Mouse (Mus musculus): ENCODE data around the gene Ptprcap. TPM values are rescaled to one million over a fixed set of nuclear protein-coding genes. Genes with fewer than 3 reads are reported as not detected.
A peak's percentile ranks its signal among the peaks of the same experiment; 100 is the strongest.

Gene Ptprcap
- total and polyA plus RNA-seq, 2 experiments, result 1.7 to 8.2 TPM

DNA sequence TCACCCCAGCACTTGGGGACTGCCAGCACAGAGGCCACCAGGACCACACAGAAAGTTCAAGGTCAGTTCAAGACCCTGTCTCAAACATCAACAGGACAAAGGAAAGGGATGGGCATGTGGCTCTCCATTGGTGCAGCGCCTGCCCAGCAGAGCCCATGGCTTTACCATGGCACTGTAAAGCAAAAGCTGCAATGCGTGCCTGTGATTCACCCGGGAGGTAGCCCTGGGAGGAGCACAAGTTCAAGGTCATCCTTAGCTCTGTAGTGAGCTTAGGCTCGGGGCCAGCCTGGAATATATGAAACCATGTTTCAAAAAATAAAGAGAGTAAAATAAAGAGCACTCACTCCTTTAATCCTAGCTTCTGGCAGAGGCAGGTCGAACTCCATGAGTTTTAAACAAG lies 1.5 kb upstream of the Ptprcap start:
- peaks cover 17% of the 10 kb centered on the region for H3K4me1 ChIP-seq (ENCODE audit: control insufficient read depth, insufficient read depth, low read length)
- no peak for DNase-seq (ENCODE audit: extremely low read depth, low read depth, low spot score)
- H3K36me3 ChIP-seq (ENCODE audit: control insufficient read depth, insufficient read depth, low read length), result 0 out of 2 replicates have a peak, but pooled peaks cover 2% of the 10 kb centered on the region
- H3K4me3 ChIP-seq (ENCODE audit: insufficient read depth, low read depth, low read length), result no peak overlapping the region
- WGBS, result 58% methylated on average over 5 of the region's 5 CpGs
- no peak for TF ChIP-seq CTCF (IDR thresholded peaks at IDR 0.05; ENCODE audit: low read depth, low read length)
- TF ChIP-seq POLR2A (IDR thresholded peaks at IDR 0.05; ENCODE audit: extremely low read depth, insufficient read depth, low read length), result no peak
- H3K27me3 ChIP-seq (ENCODE audit: control insufficient read depth, insufficient read depth, low read length), result no peaks in the 10 kb centered on the region
- peaks cover 15% of the 10 kb centered on the region; the same call in 1 of the 2 replicates for H3K79me2 ChIP-seq (ENCODE audit: control insufficient read depth, insufficient read depth, low read length)
- H3K27ac ChIP-seq (replicated peaks; ENCODE audit: insufficient read depth, low read depth, low read length), result no peak overlapping the region
- H3K9ac ChIP-seq (ENCODE audit: low read depth, low read length), result no peak overlapping the region

DNA sequence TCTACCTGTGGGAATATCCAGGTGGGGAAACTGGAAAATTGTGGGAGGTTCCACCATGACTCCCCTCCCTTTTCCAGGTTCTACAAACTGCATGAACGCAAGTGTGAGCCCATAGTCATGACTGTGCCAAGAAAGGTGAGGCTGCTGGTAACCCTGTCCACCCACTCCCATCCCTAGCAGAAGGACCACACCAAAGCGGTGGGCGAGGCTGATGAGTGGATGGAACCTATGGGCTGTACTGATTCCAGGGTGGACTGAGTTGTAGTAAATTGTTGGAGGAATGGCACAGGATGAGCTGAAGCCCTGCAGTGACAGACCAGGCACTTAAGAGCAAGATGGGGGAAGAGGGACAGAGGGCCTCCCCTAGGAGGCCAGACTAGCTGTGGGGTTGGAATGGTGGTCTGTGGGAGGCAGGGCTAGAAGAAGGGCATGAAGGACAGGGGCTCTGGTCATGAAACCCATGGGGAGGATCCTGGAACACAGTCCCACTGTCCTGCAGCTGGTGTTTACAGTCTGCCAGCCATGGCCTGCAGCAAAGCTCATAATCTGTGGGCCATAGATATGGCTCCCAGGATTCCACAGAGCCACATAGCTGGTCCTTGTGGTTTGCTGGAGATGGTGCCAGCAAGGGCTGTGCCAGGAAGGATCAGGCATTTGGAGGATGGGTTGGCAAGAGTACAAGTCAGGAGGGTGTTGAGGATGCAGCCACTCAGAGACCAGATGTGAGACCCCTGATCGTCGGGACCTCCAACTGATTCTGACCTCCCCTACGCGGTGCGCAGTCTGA lies 766 bp upstream of the Ptprcap start:
- 0 out of 2 replicates have a peak, but pooled peaks cover 2% of the 10 kb centered on the region for H3K36me3 ChIP-seq (ENCODE audit: control insufficient read depth, insufficient read depth, low read length)
- 87% methylated on average over 8 of the region's 8 CpGs for WGBS

DNA sequence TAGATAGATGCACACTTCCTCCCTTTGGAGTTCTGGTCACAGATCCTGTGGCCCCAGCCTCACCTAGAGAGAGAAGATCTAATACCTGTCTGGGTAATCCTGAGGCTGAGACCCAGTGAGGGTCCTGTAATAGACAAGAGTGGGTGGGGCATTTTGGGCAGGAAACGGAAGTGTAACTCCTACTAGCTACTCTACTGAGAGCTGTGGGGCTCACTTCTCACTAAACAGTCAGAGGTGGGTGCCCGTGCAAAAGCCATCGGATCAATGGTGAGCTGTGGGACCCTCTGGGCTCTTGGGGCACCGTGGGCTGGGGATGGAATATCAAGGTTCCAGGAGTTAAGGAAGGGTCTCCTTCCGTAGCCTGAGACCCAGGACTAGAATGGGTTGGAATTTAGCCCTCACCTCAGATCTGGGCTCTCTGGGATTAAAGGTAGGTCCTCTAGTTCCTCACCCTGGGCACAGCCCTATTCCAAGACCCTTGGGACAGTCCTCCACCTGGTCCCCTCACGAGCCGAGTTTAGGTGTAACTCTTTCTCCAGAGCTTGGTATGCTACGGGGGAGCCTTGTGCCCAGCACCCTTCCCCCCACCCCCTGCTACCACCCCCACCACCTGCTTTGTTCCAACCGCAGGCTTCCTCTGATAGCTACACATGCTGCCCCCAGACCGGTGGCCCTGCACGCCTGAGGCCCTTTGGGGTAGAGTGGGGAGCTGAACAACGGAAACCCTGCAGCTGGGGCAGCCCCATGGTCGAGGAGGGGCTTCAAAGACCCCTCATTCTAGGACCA lies 1.2 kb downstream of the Ptprcap start:
- H3K4me3 ChIP-seq (ENCODE audit: insufficient read depth, low read depth, low read length), result no peak overlapping the region; the same call in 1 of the 2 replicates
- H3K4me1 ChIP-seq (ENCODE audit: control insufficient read depth, insufficient read depth, low read length), result peaks cover 8% of the 10 kb centered on the region
- WGBS, result 78% methylated on average over 13 of the region's 13 CpGs
- H3K27me3 ChIP-seq (ENCODE audit: control insufficient read depth, insufficient read depth, low read length), result no peaks in the 10 kb centered on the region
- H3K27ac ChIP-seq (replicated peaks; ENCODE audit: insufficient read depth, low read depth, low read length), result no peak overlapping the region
- no peak for DNase-seq (ENCODE audit: extremely low read depth, low read depth, low spot score)
- 0 out of 2 replicates have a peak overlapping the region, but pooled peaks have one; percentile 7 for H3K9ac ChIP-seq (ENCODE audit: low read depth, low read length)
- TF ChIP-seq POLR2A (IDR thresholded peaks at IDR 0.05; ENCODE audit: extremely low read depth, insufficient read depth, low read length), result no peak
- peaks cover 5% of the 10 kb centered on the region; the same call in 1 of the 2 replicates for H3K79me2 ChIP-seq (ENCODE audit: control insufficient read depth, insufficient read depth, low read length)
- H3K36me3 ChIP-seq (ENCODE audit: control insufficient read depth, insufficient read depth, low read length), result peaks cover 7% of the 10 kb centered on the region; the same call in 1 of the 2 replicates

More for the DNA sequence above, 766 bp upstream of the Ptprcap start:
- no peak overlapping the region for H3K9ac ChIP-seq (ENCODE audit: low read depth, low read length)
- no peaks in the 10 kb centered on the region for H3K27me3 ChIP-seq (ENCODE audit: control insufficient read depth, insufficient read depth, low read length)
- peaks cover 15% of the 10 kb centered on the region; the same call in 1 of the 2 replicates for H3K79me2 ChIP-seq (ENCODE audit: control insufficient read depth, insufficient read depth, low read length)
- no peak for TF ChIP-seq POLR2A (IDR thresholded peaks at IDR 0.05; ENCODE audit: extremely low read depth, insufficient read depth, low read length)
- TF ChIP-seq CTCF (IDR thresholded peaks at IDR 0.05; ENCODE audit: low read depth, low read length), result no peak
- H3K27ac ChIP-seq (replicated peaks; ENCODE audit: insufficient read depth, low read depth, low read length), result no peak overlapping the region
- no peak overlapping the region for H3K4me3 ChIP-seq (ENCODE audit: insufficient read depth, low read depth, low read length)
- no peak for DNase-seq (ENCODE audit: extremely low read depth, low read depth, low spot score)
- peaks cover 14% of the 10 kb centered on the region for H3K4me1 ChIP-seq (ENCODE audit: control insufficient read depth, insufficient read depth, low read length)

DNA sequence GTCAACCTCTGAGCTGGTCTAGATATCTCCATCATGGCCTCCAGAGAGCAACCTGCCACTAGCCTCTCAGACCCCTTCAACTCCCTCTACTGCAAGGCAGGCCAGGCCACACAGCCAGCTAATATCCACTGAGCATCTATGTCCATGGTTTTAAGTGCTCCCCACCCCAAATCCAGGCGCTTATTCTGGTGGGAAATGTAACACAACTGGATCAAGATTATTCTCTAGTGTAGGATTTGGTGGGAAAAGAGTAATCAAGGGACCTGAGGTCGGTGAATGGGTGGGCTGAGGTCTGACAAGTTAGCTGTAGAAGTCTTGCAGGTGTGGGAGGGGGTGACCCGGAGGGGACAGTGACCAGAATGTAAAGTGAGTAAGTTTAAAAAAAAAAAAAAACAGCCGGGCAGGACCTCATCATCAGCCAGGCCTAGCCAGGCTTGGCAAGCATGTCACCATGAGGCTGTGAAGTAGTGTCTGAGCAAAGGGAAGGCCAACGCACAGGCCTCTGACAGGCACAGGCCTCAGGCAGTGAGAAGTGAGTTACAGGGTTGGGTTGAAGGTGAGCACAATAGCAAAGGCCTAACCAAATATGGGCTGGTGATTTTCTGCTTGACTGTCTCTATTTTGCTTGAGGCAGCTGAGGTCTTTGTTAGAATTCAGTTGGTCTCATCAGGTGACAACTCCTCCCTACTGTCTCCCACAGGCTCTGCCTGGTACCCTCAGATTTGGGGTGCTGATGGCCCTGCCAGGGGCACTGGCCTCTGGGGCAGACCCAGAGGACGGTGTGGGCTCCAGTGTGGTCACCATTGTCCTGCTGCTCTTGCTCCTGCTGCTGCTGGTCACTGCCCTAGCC lies 2.0 kb downstream of the Ptprcap start:
- 74% methylated on average over 6 of the region's 6 CpGs for WGBS
- H3K27ac ChIP-seq (replicated peaks; ENCODE audit: insufficient read depth, low read depth, low read length), result no peak overlapping the region
- H3K79me2 ChIP-seq (ENCODE audit: control insufficient read depth, insufficient read depth, low read length), result no peaks in the 10 kb centered on the region
- no peaks in the 10 kb centered on the region for H3K27me3 ChIP-seq (ENCODE audit: control insufficient read depth, insufficient read depth, low read length)
- peaks cover 7% of the 10 kb centered on the region; the same call in 1 of the 2 replicates for H3K36me3 ChIP-seq (ENCODE audit: control insufficient read depth, insufficient read depth, low read length)
- DNase-seq (ENCODE audit: extremely low read depth, low read depth, low spot score), result no peak
- H3K9ac ChIP-seq (ENCODE audit: low read depth, low read length), result no peak overlapping the region
- TF ChIP-seq CTCF (IDR thresholded peaks at IDR 0.05; ENCODE audit: low read depth, low read length) (no peak), POLR2A (IDR thresholded peaks at IDR 0.05; ENCODE audit: extremely low read depth, insufficient read depth, low read length) (no peak)
- H3K4me3 ChIP-seq (ENCODE audit: insufficient read depth, low read depth, low read length), result no peak overlapping the region
- peaks cover under 1% of the 10 kb centered on the region; the same call in 1 of the 2 replicates for H3K4me1 ChIP-seq (ENCODE audit: control insufficient read depth, insufficient read depth, low read length)

DNA sequence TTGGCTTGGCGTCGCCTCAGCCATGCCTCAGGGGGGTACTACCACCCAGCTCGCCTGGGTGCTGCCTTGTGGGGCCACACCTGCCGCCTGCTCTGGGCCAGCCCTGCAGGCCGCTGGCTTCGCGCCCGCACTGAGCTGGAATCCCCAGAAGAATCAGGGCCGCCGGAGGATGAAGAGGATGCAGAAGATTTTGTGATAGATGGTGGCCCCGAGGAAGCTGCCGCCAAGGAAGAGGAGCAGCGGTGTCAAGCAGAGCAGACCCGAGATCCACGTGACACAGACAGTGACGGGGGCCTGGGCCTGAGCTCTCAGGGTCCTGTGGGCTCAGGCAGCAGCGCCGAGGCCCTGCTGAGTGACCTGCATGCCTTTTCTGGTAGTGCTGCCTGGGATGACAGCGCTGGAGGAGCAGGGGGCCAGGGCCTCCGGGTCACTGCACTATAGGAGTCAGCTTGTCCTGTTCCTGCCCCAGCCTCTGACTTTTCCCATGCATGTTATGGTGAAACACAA lies 2.7 kb downstream of the Ptprcap start:
- WGBS, result 78% methylated on average over 20 of the region's 20 CpGs
- Histone ChIP-seq H3K4me1 (ENCODE audit: control insufficient read depth, insufficient read depth, low read length) (no peaks in the 10 kb centered on the region), H3K9ac (ENCODE audit: low read depth, low read length) (no peak overlapping the region), H3K27me3 (ENCODE audit: control insufficient read depth, insufficient read depth, low read length) (no peaks in the 10 kb centered on the region), H3K36me3 (ENCODE audit: control insufficient read depth, insufficient read depth, low read length) (peaks cover 9% of the 10 kb centered on the region; the same call in 1 of the 2 replicates), H3K79me2 (ENCODE audit: control insufficient read depth, insufficient read depth, low read length) (no peaks in the 10 kb centered on the region), H3K27ac (replicated peaks; ENCODE audit: insufficient read depth, low read depth, low read length) (no peak overlapping the region), H3K4me3 (ENCODE audit: insufficient read depth, low read depth, low read length) (no peak overlapping the region)
- no peak for DNase-seq (ENCODE audit: extremely low read depth, low read depth, low spot score)
- no peak for TF ChIP-seq POLR2A (IDR thresholded peaks at IDR 0.05; ENCODE audit: extremely low read depth, insufficient read depth, low read length)
- no peak for TF ChIP-seq CTCF (IDR thresholded peaks at IDR 0.05; ENCODE audit: low read depth, low read length)

Measured in liver, adult 2 months (tissue).